Mouse (Mus musculus): Measurements from ENCODE around the gene Pcsk4. TPM values are rescaled to one million over a fixed set of nuclear protein-coding genes. Genes with fewer than 3 reads are reported as not detected.

The Pcsk4 gene
- total RNA-seq, 2 experiments from 2014 or later, result 2.3 to 2.8 TPM

DNA sequence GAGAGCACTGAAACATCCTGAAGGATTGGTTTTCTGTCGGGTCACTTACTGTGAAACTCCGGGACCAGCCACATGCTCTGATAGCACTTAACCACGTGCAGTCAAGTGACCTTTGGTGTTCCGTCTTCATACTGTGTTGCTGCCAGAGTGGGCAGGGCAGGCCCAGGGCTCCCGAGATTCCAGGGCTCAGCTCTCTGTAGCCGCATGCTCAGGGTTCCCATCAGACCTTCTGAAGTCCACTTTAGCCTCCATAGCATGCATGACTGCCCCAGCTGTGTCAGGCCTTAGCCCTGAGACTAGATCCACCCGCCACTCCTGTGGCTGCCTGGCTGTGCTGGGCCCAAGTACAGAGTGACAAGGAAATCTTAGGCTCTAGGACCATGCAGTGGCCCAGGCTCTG is 48.0 kb downstream of the Pcsk4 start:
- DNase-seq (ENCODE audit: extremely low spot score in 1 of 2, low spot score in 1 of 2), result no peak

DNA sequence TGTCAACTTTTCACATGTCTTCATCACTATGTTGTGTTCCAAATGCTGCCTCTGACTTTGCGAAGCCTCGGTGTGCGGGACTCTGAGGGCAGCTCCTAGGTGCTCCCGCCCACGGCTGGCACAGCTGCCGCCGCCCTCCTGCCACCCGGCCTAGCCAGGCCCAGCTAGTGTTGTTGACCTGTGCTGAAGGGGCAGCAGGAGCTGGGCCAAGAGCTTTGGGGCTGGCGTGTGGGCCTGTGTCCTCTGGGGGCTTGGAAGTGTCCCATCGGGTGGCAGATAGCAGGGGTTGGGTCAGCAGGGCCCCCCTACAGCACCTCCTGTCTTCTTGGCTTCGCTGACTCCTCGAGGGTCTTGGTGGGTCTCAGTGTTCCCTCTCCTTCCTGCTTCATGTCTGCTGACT is 50.0 kb downstream of the Pcsk4 start:
- DNase-seq (ENCODE audit: extremely low spot score in 1 of 2, low spot score in 1 of 2), result no peak

DNA sequence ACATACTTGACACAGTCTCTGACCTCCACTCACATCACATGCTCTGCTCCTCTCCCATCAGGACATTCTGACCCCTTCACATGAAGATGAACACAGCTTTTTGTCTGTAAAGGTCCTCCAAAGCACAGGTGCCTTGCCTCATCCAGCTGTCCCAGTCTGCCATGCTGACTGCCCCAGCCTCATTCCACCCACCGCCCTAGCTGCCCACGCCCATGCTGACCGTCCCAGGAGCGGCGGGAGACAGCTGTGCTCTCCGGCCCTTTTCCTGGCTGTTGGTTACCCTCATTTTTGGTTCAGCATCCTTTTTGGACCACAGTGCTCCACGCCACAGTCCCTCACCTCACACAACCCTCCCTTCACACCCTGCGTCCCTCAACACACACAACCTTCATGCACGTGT is 50.9 kb downstream of the Pcsk4 start:
- DNase-seq (ENCODE audit: extremely low spot score in 1 of 2, low spot score in 1 of 2), result no peak

DNA sequence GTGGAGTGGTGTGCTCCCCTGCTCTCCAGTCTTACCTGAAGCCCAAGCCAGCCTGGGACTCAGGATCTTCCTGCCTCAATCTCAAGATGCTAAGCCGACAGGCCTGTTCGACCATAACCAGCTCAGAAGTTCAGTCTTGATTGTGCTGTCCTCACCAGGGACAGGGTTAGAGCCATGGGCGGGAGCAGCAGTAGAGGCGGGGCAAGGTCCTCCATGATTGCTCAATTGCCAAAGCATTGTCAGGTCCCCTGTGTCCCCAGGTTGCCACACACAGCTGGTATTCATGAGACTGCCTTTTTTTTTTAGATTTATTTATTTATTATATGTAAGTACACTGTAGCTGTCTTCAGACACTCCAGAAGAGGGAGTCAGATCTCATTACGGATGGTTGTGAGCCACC is 53.1 kb downstream of the Pcsk4 start:
- no peak for DNase-seq (ENCODE audit: extremely low spot score in 1 of 2, low spot score in 1 of 2)

DNA sequence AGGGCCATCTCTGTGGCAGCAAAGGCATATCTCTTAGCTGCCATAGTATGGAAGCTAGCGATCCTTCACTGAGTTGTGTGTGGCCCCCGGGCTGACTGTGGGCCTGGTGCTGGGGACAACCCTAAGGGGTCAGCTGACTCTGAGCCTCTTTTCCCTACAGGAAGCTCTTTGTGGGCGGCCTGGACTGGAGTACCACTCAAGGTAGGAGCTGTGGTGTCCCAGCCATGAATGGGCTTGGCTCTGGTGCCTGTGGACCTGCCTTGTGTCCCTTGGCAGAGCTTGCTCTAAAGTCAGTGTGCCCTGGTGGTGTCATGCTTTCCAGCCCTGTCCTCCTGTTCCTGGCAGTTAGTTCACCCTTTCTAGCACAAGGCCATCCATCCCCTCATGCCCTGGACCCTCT is 55.5 kb downstream of the Pcsk4 start:
- no peak for DNase-seq (ENCODE audit: extremely low spot score in 1 of 2, low spot score in 1 of 2)

DNA sequence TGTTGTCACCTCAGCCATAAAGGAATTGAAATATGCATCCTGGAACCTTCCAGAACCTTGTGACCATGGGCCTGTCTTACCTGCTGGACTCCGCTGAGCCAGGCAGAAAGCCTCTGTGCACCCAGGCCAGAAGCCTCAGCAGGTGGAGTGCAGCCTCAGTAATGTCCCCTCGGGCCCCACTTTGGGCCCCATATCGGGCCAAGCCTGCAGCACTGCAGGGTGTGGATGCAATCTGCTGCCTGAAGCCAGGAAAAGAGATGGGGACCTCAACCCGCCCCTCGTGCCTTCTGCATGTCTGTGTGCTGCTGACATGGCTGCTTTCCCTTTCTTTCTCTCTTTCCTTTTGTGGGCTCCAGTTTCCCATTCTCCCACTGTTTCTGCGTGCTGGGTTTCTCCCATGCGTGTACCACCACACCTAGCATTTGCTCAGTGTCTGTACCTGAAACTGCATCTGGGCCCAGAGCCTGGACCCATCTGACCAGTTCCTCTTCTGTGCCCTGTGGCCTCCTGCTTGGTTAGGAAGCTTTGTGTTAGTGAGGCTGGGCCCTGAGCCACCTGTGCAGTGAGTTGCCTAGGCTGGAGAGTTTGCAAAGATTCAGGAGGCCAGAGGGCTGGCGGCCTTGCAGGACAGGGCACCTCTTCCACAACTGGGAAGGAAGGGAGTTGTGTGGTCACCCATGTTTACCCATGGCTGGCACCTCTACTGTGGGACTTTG is 57.3 kb downstream of the Pcsk4 start:
- DNase-seq (ENCODE audit: extremely low spot score in 1 of 2, low spot score in 1 of 2), result no peak

Small RNA genes lying within 50 kb of the gene (microRNA-seq; reads per million reads assigned to microRNA genes)
- gene Mir6911, result 1.8 to 2.0 reads per million in 2 experiments

Other genes with a start within 250 kb of the Pcsk4 start
- 10 to 100 TPM; 14.5 to 22.0 TPM for gene Sbno2, start 223.9 kb downstream of the Pcsk4 start, total RNA-seq (2021)
- gene Stk11, start 213.7 kb downstream of the Pcsk4 start, total RNA-seq (2021), result 10 to 100 TPM; 89.1 to 94.3 TPM
- gene Atp5d, start 190.9 kb downstream of the Pcsk4 start, total RNA-seq (2021), result 100 to 1,000 TPM; 338 to 391 TPM
- gene Cbarp, start 188.7 kb downstream of the Pcsk4 start, total RNA-seq (2021), result 100 to 1,000 TPM; 399 to 401 TPM
- gene Midn, start 181.2 kb downstream of the Pcsk4 start, total RNA-seq (2021), result 10 to 100 TPM; 61.4 to 82.4 TPM
- 10 to 100 TPM; 69.5 to 97.5 TPM for gene Cirbp, start 163.5 kb downstream of the Pcsk4 start, total RNA-seq (2021)
- 1 to 10 TPM; 5.8 to 6.2 TPM for gene 1600002K03Rik, start 156.6 kb downstream of the Pcsk4 start, total RNA-seq (2021)
- 10 to 100 TPM; 11.9 to 12.7 TPM for gene Efna2, start 150.0 kb downstream of the Pcsk4 start, total RNA-seq (2021)
- 10 to 100 TPM; 39.5 to 48.9 TPM for gene Mum1, start 103.1 kb downstream of the Pcsk4 start, total RNA-seq (2021)
- 100 to 1,000 TPM; 196 to 223 TPM for gene Ndufs7, start 80.4 kb downstream of the Pcsk4 start, total RNA-seq (2021)
- 10 to 100 TPM; 43.1 to 54.7 TPM for gene Gamt, start 68.5 kb downstream of the Pcsk4 start, total RNA-seq (2021)
- gene Dazap1, start 68.0 kb downstream of the Pcsk4 start, total RNA-seq (2021), result 10 to 100 TPM; 76.8 to 91.2 TPM
- 100 to 1,000 TPM; 790 to 900 TPM for gene Rps15, start 37.0 kb downstream of the Pcsk4 start, total RNA-seq (2021)
- 100 to 1,000 TPM; 101 to 115 TPM for gene Apc2, start 33.5 kb downstream of the Pcsk4 start, total RNA-seq (2021)
- gene 2310011J03Rik, start 9.0 kb downstream of the Pcsk4 start, total RNA-seq (2021), result 10 to 100 TPM; 20.7 to 26.3 TPM
- 10 to 100 TPM in 1 of 2 experiments, 1 to 10 TPM in 1; 9.7 to 10.6 TPM for gene Reep6, start 455 bp upstream of the Pcsk4 start, total RNA-seq (2021)
- gene Adamtsl5, start 18.9 kb upstream of the Pcsk4 start, total RNA-seq (2021), result 1 to 10 TPM; 3.8 to 5.5 TPM
- 10 to 100 TPM; 14.6 to 16.9 TPM for gene Plk5, start 27.0 kb upstream of the Pcsk4 start, total RNA-seq (2021)
- 10 to 100 TPM; 18.9 to 19.3 TPM for gene Mex3d, start 58.2 kb upstream of the Pcsk4 start, total RNA-seq (2021)
- gene Mbd3, start 70.1 kb upstream of the Pcsk4 start, total RNA-seq (2021), result 100 to 1,000 TPM; 138 to 159 TPM
- gene Uqcr11, start 77.3 kb upstream of the Pcsk4 start, total RNA-seq (2021), result 100 to 1,000 TPM; 520 to 551 TPM
- gene Tcf3, start 104.1 kb upstream of the Pcsk4 start, total RNA-seq (2021), result 10 to 100 TPM; 26.9 to 32.1 TPM
- gene Onecut3, start 165.3 kb upstream of the Pcsk4 start, total RNA-seq (2021), result not detected
- gene Atp8b3, start 209.6 kb upstream of the Pcsk4 start, total RNA-seq (2021), result under 1 TPM; 0.19 to 0.47 TPM
- 10 to 100 TPM; 45.2 to 54.6 TPM for gene Rexo1, start 232.1 kb upstream of the Pcsk4 start, total RNA-seq (2021)
- gene Klf16, start 247.8 kb upstream of the Pcsk4 start, total RNA-seq (2021), result 10 to 100 TPM; 57.3 to 57.6 TPM

Data from layer of hippocampus, postnatal 25 days (tissue).